1 mouse cellular context compared by ENCODE assay signal in the genomic region with DNA sequence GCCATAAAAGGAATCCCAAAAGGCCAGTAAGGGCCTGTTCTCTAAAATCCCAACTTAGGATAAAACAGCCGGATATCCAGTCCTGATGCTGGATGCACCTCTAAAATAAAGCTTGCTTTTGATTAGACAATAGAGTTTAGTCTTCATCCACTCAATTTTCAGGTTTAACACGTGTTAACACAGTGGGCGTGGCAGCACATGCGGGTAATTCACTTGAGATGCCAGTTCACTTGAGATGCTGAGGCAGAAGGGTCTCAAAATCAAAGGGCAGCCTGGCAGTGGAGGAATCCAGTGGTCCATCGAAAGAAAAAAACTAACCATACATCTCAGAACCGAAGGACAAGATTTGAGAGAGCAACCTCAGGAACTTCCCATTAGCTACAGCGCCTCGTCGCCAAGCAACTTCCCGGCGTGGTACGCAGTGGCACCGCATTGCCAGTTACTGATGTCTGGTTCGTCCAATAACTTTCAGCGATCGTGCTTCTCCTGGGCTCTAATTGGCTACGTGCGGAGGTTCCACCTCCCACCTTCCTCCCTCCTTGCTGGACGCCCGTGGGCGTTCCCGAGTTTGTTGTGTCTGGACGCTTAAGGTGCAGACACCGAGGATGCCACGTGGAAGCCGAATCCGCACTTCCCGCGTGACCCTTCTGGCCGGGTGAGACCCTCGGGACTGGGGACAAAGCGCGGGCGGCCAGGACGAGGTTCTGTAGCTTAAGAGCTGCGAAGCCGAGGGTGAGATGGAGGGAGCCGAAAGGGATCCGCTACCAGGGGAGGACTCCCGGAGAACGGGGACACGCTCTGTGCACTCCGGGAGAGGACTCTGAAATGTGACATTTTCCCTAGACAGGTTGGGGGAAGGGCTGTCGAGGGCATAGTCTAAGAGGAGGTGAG.
A peak's percentile ranks its signal among the peaks of the same experiment; 100 is the strongest.
TF ChIP-seq lines count a peak whose summit lies in the region.

Zbed5 (plus strand) TSS at position 526 of the 891 bp plus-strand sequence.

TF ChIP-seq in CH12.LX, 34 proteins besides CTCF, POLR2A, EP300 and RAD21 (continued from another document):
- TF ChIP-seq ZNF384 (IDR thresholded peaks at IDR 0.05; ENCODE audit: low read depth, low read length) (no peak), NELFE (IDR thresholded peaks at IDR 0.05; ENCODE audit: low read depth, low read length) (no peak), SMC3 (IDR thresholded peaks at IDR 0.05; ENCODE audit: low read depth, low read length) (no peak), SIN3A (IDR thresholded peaks at IDR 0.05; ENCODE audit: low read length) (peak; percentile 98), HCFC1 (IDR thresholded peaks at IDR 0.05; ENCODE audit: low read depth, low read length) (peak; percentile 57), MAFK (IDR thresholded peaks at IDR 0.05; ENCODE audit: insufficient replicate concordance, low read length) (no peak), KAT2A (IDR thresholded peaks at IDR 0.05; ENCODE audit: insufficient replicate concordance, low read length) (no peak), ELF1 (IDR thresholded peaks at IDR 0.05; ENCODE audit: low read depth, low read length) (peak; percentile 71), BHLHE40 (IDR thresholded peaks at IDR 0.05; ENCODE audit: low read depth, low read length) (peak; percentile 34; the same call in 1 of the 2 replicates), RCOR1 (conservative IDR thresholded peaks at IDR 0.05; ENCODE audit: low read depth, low read length) (no peak), ZKSCAN1 (IDR thresholded peaks at IDR 0.05; ENCODE audit: borderline replicate concordance, low read depth, low read length) (no peak), JUND (conservative IDR thresholded peaks at IDR 0.05; ENCODE audit: low read depth, low read length) (no peak), TCF12 (IDR thresholded peaks at IDR 0.05; ENCODE audit: low read depth, low read length) (no peak), NRF1 (IDR thresholded peaks at IDR 0.05; ENCODE audit: low read depth, low read length) (peak; percentile 51), MAX (IDR thresholded peaks at IDR 0.05; ENCODE audit: low read length) (peak; percentile 91), ETS1 (conservative IDR thresholded peaks at IDR 0.05; ENCODE audit: low read depth, low read length) (no peak), MAZ (IDR thresholded peaks at IDR 0.05; ENCODE audit: low read depth, low read length) (no peak), UBTF (IDR thresholded peaks at IDR 0.05; ENCODE audit: low read depth, low read length) (no peak), CHD1 (IDR thresholded peaks at IDR 0.05; ENCODE audit: low read depth, low read length) (no peak), JUN (IDR thresholded peaks at IDR 0.05; ENCODE audit: insufficient read depth, low read depth, low read length) (no peak)
